Mouse (Mus musculus) kidney, postnatal 4 days (tissue): ENCODE measurements around the gene Isl1.

Source experiments
- DNase-seq, 2 experiments: peaks; one replicate each; pipeline ENCODE4 v3.0.0; 2021; ENCODE audit warnings: mixed read lengths in 2 of 2

Isl1 gene

DNA sequence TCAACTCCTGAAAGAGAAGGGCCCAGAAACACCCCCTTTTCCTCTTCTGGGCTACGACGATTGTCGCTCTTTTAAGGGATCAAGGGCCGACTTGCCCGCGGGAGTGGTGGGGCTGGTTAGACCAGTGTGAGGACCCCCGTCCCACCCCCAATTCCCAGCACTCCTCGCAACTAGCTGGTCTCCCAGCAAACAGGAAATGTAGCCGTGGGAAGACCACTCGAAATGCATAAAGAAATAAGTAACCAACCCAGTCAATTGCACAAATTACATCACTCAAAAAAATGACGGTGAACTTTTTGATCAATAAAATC lies 15.4 kb downstream of the Isl1 start:
- no peak for DNase-seq

DNA sequence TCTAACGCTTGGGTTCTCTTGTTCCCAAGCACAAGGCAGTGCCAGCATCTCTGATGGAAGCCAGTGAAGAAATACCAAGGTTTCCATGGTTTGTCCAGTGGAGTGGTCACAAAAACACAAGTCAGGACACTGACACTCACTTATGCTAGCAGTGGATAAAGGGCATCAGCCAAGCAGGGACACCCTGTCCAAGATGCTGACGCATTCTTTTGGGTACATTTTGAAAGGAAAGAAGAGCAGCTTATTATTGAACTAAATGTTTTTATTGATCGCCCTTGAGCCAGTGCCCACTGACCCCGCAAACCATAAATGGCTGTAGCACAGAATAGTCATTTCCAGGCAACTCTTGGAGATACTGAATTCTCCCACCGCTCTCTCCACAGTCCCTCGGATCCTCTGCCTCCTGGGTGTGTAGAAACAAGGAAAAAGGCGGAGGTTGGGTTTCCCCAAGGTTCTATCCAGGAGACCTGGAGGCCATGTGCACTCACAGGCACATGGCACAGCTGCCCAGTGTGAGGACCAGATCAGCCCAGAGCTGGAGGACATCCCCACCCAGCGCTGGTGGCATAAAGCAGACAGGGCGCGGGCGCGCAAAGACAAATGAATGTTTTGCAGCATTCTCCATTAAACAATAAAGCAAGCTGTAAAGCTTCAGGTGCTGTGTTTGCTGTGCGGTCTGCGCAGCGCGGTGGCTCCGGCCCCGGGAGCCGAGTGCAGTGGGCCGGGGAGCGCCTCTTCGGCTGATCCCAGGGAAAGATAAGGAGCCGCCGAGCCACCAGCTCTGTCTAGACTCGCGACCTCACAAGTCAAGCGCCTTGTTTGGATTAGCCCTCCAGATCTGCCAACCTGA lies 16.0 kb downstream of the Isl1 start:
- no peak for DNase-seq

DNA sequence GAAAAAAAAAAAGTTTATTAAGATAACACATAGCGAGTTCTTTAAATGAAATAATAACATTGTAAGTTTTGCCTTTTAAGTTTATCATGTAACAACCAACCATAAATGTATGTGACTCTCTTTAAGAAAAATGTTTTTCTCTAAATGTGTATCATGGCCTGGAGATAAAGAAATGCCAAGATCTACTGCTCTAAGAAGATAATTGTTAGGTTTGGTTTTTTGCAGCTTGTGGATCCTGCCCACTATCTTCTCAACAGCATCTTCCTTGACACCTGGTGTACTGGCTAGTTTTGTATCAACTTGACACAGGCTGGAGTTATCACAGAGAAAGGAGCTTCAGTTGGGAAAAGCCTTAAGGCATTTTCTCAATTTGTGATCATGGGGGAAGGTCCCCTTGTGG lies 19.8 kb downstream of the Isl1 start:
- no peak for DNase-seq

DNA sequence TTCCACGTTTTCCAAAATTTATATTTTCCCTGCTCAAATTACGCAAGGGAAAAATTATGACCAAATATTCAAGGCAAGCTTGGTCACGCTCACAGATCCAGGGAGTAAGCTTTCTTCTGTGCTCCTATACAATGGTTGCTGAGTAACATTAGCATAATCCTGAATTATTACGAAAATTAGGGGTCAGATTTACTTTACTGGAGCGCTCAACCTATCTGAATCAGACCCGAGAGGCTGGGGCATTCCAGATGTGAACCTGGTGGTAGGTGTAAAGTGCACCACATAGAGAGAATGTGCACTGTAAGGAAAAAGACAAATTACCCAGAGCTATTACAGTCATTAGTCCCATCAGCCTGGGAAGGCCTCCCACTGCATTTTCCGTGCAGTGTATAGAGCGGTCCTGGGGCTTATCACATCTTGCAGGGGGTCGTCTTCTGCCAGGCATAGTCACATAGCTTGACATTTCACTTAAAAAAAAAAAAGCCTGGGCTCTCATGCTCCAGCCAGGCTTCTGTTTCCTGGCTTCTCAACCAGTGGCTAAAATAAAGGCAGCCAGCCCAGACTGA lies 30.2 kb downstream of the Isl1 start:
- no peak for DNase-seq
